Mouse (Mus musculus) cerebellum, adult 2 months (tissue): ENCODE measurements around the gene Thra. TPM values are rescaled to one million over a fixed set of nuclear protein-coding genes. Genes with fewer than 3 reads are reported as not detected.
A peak's percentile ranks its signal among the peaks of the same experiment; 100 is the strongest.

Experiments used
- DNase-seq, 2 experiments: peaks; one replicate each; pipeline ENCODE4 v3.0.0; 2021
- H3K27ac ChIP-seq: fragments of 200-500 bp; 2 replicates; pipeline ENCODE4 v1.5.1; 2012; ENCODE audit warnings: low read length, control low read depth, inconsistent platforms; ENCODE audit not compliant: insufficient read depth
- H3K27me3 ChIP-seq: fragments of 200-500 bp; 2 replicates; pipeline ENCODE4 v1.6.1; 2012; ENCODE audit warnings: inconsistent platforms, mild to moderate bottlenecking, low read length, moderate library complexity; ENCODE audit not compliant: control insufficient read depth, insufficient read depth
- H3K4me1 ChIP-seq: fragments of 200-500 bp; 2 replicates; pipeline ENCODE4 v1.6.1; 2011; ENCODE audit warnings: low read length; ENCODE audit not compliant: control insufficient read depth, insufficient read depth
- H3K4me3 ChIP-seq: fragments of 200-500 bp; replicated peaks from 2 replicates; pipeline ENCODE3; 2011; ENCODE audit warnings: mild to moderate bottlenecking, low read depth, low read length, control low read depth; ENCODE audit not compliant: insufficient read depth
- CTCF ChIP-seq: fragments of 200-500 bp; IDR thresholded peaks from 2 replicates; pipeline ENCODE4 v1.5.1; 2011; ENCODE audit warnings: low read depth, mild to moderate bottlenecking, control low read depth, low read length, moderate library complexity, borderline replicate concordance; ENCODE audit not compliant: insufficient read depth
- POLR2A ChIP-seq: fragments of 200-500 bp; IDR thresholded peaks from 2 replicates; pipeline ENCODE4 v1.6.1; 2011; ENCODE audit warnings: low read length, control low read depth, borderline replicate concordance; ENCODE audit not compliant: insufficient read depth
- WGBS: fragments of 180-500 bp; shearing (Covaris S2); methylation state at CpG from one replicate; pipeline ENCODE4 v1.1.7; 2018; 5-methylcytosine and 5-hydroxymethylcytosine counted together
- polyA plus RNA-seq: library from polyadenylated mRNA; depleted of rRNA; stranded (reverse); fragments of >200 nt; gene quantifications from 2 replicates; pipeline ENCODE4 v1.2.3, GENCODE M21; 2012

Thra gene
- polyA plus RNA-seq, 1 experiment: 447 TPM

DNA sequence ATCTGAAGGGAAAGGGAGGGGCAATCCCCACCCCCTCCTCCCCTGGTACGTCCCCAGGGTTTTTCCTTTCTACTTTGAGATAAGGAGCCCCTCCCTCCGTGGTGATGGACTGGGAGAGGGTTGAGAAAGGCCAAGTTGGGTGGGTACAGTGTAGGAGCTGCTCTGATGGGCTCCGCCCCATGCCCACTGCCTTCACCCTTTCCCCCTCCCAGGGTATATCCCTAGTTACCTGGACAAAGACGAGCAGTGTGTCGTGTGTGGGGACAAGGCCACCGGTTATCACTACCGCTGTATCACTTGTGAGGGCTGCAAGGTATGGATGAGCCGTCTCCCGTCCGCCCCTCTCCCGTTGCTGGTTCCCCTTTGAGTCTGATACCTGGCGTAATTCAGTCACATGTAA lies 16.3 kb downstream of the Thra start:
- DNase-seq: no peak
- H3K4me3 ChIP-seq: no peak overlapping the region
- peaks cover 45% of the 10 kb centered on the region for H3K4me1 ChIP-seq
- no peaks in the 10 kb centered on the region for H3K27me3 ChIP-seq
- peak overlapping the region; percentile 68; the same call in 1 of the 2 replicates for H3K27ac ChIP-seq
- WGBS: 87% methylated on average over 12 of the region's 12 CpGs
- TF ChIP-seq CTCF (no peak), POLR2A (no peak)

GRCm38 (mm10) chr11:98761939-98762338 lies 21.5 kb downstream of the Thra start:
- H3K27me3 ChIP-seq: no peaks in the 10 kb centered on the region
- TF ChIP-seq POLR2A (no peak), CTCF (no peak)
- DNase-seq: no peak
- H3K4me1 ChIP-seq: peaks cover 16% of the 10 kb centered on the region
- no peak overlapping the region for H3K4me3 ChIP-seq
- WGBS: 82% methylated on average over 4 of the region's 4 CpGs
- no peak overlapping the region for H3K27ac ChIP-seq

GRCm38 (mm10) chr11:98762756-98763501 lies 22.5 kb downstream of the Thra start:
- peaks cover 20% of the 10 kb centered on the region for H3K4me1 ChIP-seq
- H3K27ac ChIP-seq: no peak overlapping the region
- no peaks in the 10 kb centered on the region for H3K27me3 ChIP-seq
- DNase-seq: peak; percentile 25 to 37
- H3K4me3 ChIP-seq: no peak overlapping the region
- WGBS: 49% methylated on average over 17 of the region's 17 CpGs
- TF ChIP-seq CTCF: peak; percentile 18; the same call in 1 of the 2 replicates
- TF ChIP-seq POLR2A: no peak

DNA sequence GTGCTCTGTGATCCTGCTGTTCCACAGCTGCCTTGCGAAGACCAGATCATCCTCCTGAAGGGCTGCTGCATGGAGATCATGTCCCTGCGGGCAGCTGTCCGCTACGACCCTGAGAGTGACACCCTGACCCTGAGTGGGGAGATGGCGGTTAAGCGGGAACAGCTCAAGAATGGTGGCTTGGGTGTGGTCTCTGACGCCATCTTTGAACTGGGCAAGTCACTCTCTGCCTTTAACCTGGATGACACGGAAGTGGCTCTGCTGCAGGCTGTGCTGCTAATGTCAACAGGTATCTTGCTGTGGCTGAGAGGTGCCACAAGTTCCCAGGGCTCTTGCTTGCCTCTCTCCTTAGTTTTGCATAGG lies 23.0 kb downstream of the Thra start:
- no peak for TF ChIP-seq POLR2A
- no peak for TF ChIP-seq CTCF
- H3K27me3 ChIP-seq: no peaks in the 10 kb centered on the region
- peaks cover 26% of the 10 kb centered on the region for H3K4me1 ChIP-seq
- WGBS: 84% methylated on average over 8 of the region's 8 CpGs
- no peak for DNase-seq
- no peak overlapping the region for H3K27ac ChIP-seq
- H3K4me3 ChIP-seq: no peak overlapping the region

DNA sequence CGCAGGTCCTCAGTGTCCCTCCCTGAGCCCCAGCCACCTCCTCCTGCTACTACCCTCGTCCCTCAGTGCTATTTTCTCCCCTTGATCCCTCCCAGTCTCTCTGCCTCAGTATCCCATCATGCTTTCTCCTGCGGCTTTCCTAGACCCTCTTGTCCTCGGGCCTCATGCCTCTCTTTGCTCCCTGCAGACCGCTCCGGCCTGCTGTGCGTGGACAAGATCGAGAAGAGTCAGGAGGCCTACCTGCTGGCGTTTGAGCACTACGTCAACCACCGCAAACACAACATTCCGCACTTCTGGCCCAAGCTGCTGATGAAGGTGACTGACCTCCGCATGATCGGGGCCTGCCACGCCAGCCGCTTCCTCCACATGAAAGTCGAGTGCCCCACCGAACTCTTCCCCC lies 23.7 kb downstream of the Thra start:
- TF ChIP-seq POLR2A (no peak), CTCF (no peak)
- 84% methylated on average over 18 of the region's 18 CpGs for WGBS
- no peak for DNase-seq
- Histone ChIP-seq H3K4me1 (peaks cover 32% of the 10 kb centered on the region), H3K27ac (no peak overlapping the region), H3K4me3 (no peak overlapping the region), H3K27me3 (no peaks in the 10 kb centered on the region)

DNA sequence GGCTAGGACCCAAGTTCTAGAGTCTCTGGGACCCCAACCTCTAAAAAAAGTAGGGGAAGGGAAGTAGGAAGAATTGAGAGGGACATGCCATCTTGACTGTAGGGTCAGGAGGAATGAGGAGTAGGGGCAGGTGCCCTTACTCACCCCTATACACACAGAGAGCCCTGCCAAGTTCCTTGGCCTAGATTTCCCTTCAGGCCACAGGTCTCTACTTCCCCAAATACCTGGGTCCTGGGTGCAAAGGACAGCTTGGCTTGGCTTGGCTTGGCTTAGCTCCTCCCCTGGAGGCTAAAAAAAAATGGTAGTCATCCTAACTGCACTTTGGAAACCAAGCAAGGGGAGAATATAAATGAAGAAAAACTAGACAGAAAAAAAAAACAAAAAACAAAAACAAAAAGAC lies 24.3 kb downstream of the Thra start:
- no peak for TF ChIP-seq CTCF
- TF ChIP-seq POLR2A: no peak
- no peak overlapping the region for H3K4me3 ChIP-seq
- H3K27ac ChIP-seq: no peak overlapping the region
- peaks cover 36% of the 10 kb centered on the region for H3K4me1 ChIP-seq
- no peaks in the 10 kb centered on the region for H3K27me3 ChIP-seq
- no peak for DNase-seq

DNA sequence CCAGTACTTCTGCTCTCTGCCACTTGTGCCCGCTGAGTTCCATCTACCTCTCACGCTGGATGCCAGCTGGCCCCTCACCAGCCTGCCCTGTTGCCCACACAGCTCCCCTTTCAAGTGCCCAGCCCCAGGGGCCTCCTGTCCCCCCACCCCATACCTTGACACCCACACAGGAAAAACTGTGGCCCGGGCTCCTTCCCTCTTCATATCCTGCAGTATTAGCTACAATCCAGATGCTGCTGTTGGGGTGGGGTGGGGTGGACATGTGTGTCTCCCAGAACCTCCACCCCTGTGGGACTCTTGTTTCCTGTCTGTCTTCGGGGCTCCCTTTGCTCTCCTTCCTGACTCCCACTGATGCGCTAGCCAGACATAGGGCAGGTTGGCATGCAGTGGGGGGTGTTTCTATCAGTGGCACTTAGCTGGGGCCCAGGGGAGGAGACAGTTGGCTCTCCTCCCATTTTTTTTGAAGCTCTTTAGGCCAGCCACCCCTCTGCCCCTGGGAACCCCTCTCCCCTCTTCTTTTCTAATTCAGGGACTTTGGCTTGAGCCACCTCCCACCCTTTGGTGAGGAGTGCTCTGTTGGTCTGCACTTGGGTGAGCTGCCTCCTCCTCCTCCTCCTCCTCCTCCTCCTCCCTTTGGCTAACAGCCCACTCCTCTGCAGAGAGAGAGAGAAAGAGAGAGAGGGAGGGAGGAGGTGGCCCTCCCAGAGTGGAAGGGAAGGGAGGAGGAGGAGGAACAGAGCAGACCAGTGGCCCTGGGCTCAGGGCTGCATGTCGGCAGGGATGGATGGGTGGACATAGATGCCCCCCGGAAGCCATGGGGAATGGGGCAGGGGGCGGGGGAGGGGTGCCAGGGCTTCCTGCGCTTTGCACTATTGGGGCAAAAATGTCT lies 25.2 kb downstream of the Thra start:
- Histone ChIP-seq H3K27me3 (no peaks in the 10 kb centered on the region), H3K27ac (no peak overlapping the region), H3K4me1 (peaks cover 46% of the 10 kb centered on the region), H3K4me3 (no peak overlapping the region)
- no peak for TF ChIP-seq CTCF
- TF ChIP-seq POLR2A: no peak
- peak in 1 of 2 experiments; percentile 41 for DNase-seq
- 19% methylated on average over 9 of the region's 9 CpGs for WGBS
